Mouse (Mus musculus) heart, embryonic 10.5 days (tissue): ENCODE measurements around the gene Gstp3. TPM values are rescaled to one million over a fixed set of nuclear protein-coding genes. Genes with fewer than 3 reads are reported as not detected.

ENCODE experiments used
- DNase-seq: peaks from one replicate; pipeline ENCODE4 v3.0.0-alpha.2; 2017; ENCODE audit warnings: low spot score
- H3K27ac ChIP-seq: fragments of 300-500 bp; sonication (generic); 2 replicates; pipeline ENCODE4 v1.5.1; 2016; ENCODE audit warnings: mild to moderate bottlenecking
- H3K27me3 ChIP-seq: fragments of 300-500 bp; sonication (generic); 2 replicates; pipeline ENCODE4 v1.6.1; 2016; ENCODE audit warnings: mild to moderate bottlenecking; ENCODE audit not compliant: poor library complexity, insufficient read depth, severe bottlenecking
- H3K36me3 ChIP-seq: fragments of 300-500 bp; sonication (generic); 2 replicates; pipeline ENCODE4 v1.6.1; 2016; ENCODE audit warnings: mild to moderate bottlenecking, moderate library complexity
- H3K4me1 ChIP-seq: fragments of 300-500 bp; sonication (generic); 2 replicates; pipeline ENCODE4 v1.6.1; 2016; ENCODE audit warnings: mild to moderate bottlenecking
- H3K4me3 ChIP-seq: fragments of 300-500 bp; sonication (generic); 2 replicates; pipeline ENCODE4 v1.5.1; 2016; ENCODE audit warnings: mild to moderate bottlenecking, moderate library complexity
- H3K9me3 ChIP-seq: fragments of 300-500 bp; sonication (generic); 2 replicates; pipeline ENCODE4 v1.6.1; 2016; ENCODE audit warnings: mild to moderate bottlenecking, moderate library complexity
- WGBS: fragments of 180-500 bp; shearing (Covaris S2); methylation state at CpG from one replicate; pipeline ENCODE4 v1.1.7; 2016; 5-methylcytosine and 5-hydroxymethylcytosine counted together
- polyA plus RNA-seq: library from polyadenylated mRNA; unstranded; fragments of >200 nt; fragmentation: Nextera tagmentation; extraction: Ambion mirVana; gene quantifications from 2 replicates; pipeline ENCODE4 v1.2.1, GENCODE M21; 2016

The Gstp3 gene
- polyA plus RNA-seq, 1 experiment from 2014 or later = not detected

DNA sequence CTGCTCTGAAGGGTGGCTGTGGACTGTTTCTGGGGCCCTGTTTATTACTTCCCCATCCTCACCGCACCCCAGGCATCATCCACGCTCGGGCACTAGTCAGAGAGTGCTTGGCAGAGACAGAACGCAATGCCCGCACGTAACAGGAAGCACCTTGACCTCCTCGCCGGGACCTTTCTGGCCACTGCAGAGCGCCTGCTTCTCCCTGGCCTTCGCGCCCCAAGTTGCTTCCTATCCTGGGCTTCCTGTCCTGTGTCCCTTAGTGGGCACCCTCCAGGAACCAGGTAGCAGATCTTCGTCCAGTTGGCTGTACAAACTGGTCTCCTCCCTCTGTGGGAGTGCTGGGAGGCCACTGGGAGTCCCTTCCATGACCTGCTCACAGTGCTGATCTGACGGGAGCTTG is 39.1 kb upstream of the Gstp3 start:
- Histone ChIP-seq H3K4me1 (peaks cover 54% of the 10 kb centered on the region), H3K27me3 (peaks cover 34% of the 10 kb centered on the region), H3K4me3 (peak overlapping the region; percentile 1; the same call in 1 of the 2 replicates), H3K9me3 (no peaks in the 10 kb centered on the region), H3K36me3 (peaks cover 6% of the 10 kb centered on the region), H3K27ac (no peak overlapping the region)
- no peak for DNase-seq
- 89% methylated on average over 13 of the region's 13 CpGs for WGBS

DNA sequence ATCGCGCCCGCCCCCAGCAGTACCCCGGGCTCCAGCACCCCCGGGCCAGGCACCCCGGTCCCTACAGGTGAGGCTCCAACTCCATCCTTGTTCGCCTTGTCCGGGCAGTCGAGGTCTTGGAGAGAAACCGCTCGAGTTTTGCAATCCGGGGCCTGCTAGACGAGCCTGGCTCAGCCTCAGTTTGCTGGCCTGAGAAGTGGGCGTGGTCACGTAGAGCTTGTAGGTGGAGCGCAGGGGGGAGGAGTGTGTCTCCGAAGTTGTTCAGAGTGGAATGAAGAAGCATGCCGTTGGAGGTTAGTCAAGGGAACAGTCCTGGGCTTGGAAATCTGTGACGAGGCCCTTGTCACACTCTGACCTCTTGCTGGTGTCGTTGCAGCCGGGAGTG is 38.1 kb upstream of the Gstp3 start:
- WGBS = 2% methylated on average over 21 of the region's 21 CpGs

DNA sequence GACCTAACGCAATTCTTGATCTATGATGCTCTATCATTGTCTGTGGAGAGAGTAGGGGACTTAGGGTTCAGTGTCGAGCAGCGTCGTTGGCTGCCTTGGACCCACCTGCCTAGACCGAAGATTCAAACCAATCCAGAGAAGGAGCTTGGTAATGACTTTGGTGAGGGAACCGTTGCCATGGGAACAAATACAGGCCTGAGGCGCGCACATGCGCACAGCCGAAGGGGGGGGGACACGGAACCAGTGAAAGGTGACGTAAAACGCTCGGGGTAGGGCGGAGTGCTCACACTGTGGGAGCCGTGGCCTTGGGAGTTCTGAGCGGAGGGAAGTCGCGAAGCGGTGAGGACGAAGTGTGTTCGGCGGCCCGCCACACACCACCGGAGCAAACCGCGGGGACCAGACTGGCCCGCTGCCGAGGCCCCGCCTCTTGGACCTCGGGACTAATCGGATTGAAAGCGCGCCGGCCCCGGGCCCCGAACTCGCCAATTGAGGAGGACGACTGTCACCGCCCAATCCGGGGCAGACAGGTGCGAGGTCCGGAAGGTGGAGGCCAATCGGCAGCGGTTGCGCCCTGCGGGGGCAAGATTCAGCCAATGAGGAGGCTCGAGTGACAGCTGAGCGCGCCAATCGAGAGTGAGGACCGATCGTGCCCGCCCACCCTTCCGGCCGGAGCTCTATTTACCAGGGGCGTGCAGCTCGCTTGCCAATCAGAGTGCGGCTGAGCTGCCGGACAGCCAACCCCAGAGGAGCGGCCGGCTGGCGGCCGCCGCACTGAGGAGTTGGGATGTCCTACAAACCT is 37.5 kb upstream of the Gstp3 start, which contains the start of gene Cdk2ap2:
Gene Cdk2ap2, plus strand, starts transcription at position 541 of the 799 bp plus-strand sequence.
- under 1% methylated on average over 65 of the region's 65 CpGs for WGBS
- Histone ChIP-seq H3K27ac (peak within 1 kb of the TSS; percentile 92), H3K27me3 (peaks cover 18% of the 10 kb centered on the region), H3K36me3 (0 out of 2 replicates have a peak, but pooled peaks cover 2% of the 10 kb centered on the region), H3K9me3 (no peaks in the 10 kb centered on the region), H3K4me1 (peaks cover 54% of the 10 kb centered on the region), H3K4me3 (peak within 1 kb of the TSS; percentile 84)
- DNase-seq = peak; percentile 100

More for the DNA sequence above, 38.1 kb upstream of the Gstp3 start:
- peaks cover 54% of the 10 kb centered on the region for H3K4me1 ChIP-seq
- peak overlapping the region; percentile 92 for H3K27ac ChIP-seq
- peaks cover 24% of the 10 kb centered on the region for H3K27me3 ChIP-seq
- H3K4me3 ChIP-seq = peak overlapping the region; percentile 84
- DNase-seq = no peak
- 0 out of 2 replicates have a peak, but pooled peaks cover 2% of the 10 kb centered on the region for H3K36me3 ChIP-seq
- no peaks in the 10 kb centered on the region for H3K9me3 ChIP-seq

DNA sequence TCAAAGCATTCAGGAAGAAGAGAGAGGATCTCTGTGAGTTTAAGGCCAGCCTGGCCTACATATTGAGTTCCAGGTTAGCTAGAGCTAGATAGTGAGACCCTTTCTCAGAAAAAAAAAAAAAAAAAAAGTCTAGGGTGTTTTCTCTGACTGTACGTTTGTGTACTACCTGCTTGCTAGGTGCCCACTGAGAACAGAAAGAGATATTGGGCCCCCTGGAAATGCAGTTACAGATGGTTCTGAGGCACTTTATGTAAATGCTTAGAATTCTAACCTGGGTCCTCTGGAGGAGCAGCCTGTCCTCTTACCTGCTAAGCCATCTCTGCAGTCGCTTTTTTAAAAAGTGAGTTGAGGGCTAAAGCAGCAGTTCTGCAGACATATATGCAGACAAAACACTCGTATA is 36.4 kb upstream of the Gstp3 start:
- peaks cover 7% of the 10 kb centered on the region for H3K27me3 ChIP-seq
- H3K4me1 ChIP-seq = peaks cover 45% of the 10 kb centered on the region
- H3K9me3 ChIP-seq = no peaks in the 10 kb centered on the region
- H3K36me3 ChIP-seq = 0 out of 2 replicates have a peak, but pooled peaks cover 2% of the 10 kb centered on the region
- DNase-seq = no peak
- no peak overlapping the region for H3K27ac ChIP-seq
- 65% methylated on average over 3 of the region's 3 CpGs for WGBS
- H3K4me3 ChIP-seq = 0 out of 2 replicates have a peak overlapping the region, but pooled peaks have one; percentile 84

DNA sequence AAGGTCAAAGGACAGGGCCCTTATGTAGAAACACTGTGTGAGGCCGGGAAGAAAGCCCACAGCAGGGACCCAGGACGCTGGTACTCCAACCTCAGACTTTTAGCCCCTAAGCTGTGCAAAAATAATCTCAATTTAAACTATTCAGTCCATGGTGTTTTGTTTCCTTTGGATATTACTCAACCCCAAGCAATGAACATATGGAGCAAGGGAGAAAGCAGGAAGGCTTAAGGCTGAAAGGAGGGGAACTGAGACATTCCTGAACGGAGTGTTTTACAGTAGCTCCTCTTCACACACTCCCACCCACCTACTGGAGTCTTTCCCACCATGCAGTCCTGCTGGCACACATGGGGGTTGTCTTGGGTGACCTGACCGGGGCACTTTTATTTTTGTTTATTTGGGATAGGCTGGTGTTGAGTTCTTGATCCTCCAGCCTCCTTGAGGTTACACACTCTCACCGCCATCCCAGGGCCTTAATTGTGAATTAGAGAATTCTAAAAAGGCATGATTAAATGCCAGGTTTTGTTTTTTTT is 35.5 kb upstream of the Gstp3 start:
- 75% methylated on average over 5 of the region's 5 CpGs for WGBS
- Histone ChIP-seq H3K27me3 (no peaks in the 10 kb centered on the region), H3K4me3 (no peak overlapping the region), H3K27ac (no peak overlapping the region), H3K4me1 (peaks cover 36% of the 10 kb centered on the region), H3K36me3 (0 out of 2 replicates have a peak, but pooled peaks cover 2% of the 10 kb centered on the region), H3K9me3 (no peaks in the 10 kb centered on the region)
- no peak for DNase-seq

DNA sequence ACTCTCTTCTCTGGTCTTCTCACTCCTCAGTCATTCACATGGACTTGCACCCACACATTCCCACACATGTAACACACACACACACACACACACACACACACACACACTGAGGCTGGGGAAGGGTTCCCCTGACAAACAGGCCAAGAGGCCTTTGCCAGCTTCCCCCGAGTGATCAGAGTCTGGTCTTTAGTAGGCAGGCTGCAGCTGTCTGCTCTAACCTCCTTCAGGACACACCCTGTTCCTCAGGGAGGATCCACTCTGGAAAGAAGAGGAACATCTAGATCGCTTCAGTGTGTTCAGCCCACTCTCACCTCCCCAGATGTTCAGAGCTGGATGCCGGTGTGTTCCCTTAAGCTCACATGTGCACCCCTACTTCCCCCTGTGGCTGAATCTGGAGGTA is 35.0 kb upstream of the Gstp3 start:
- Histone ChIP-seq H3K36me3 (0 out of 2 replicates have a peak, but pooled peaks cover 2% of the 10 kb centered on the region), H3K9me3 (no peaks in the 10 kb centered on the region), H3K4me3 (no peak overlapping the region), H3K4me1 (peaks cover 31% of the 10 kb centered on the region), H3K27me3 (peaks cover 1% of the 10 kb centered on the region; the same call in 1 of the 2 replicates), H3K27ac (no peak overlapping the region)
- no peak for DNase-seq
- 76% methylated on average over 3 of the region's 3 CpGs for WGBS

DNA sequence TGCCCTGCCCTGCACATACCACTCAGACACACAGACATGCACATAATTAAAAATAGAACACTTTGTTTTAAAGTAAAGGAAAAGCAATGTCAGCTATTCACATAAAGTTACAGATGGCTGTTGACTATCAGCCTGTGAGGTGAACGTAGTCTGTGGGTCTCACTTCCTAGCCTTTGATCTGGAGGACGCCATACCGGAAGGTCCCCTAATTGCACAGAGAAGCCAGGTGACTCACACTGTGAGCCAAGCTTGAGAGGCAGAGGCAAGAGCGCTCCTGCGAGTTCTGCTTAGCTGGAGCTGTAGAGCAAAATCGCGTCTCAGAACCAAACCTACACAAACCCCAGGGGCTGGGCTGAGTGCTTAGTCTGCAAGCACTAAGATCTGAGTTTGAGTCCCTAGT is 34.4 kb upstream of the Gstp3 start:
- DNase-seq = no peak
- Histone ChIP-seq H3K4me1 (peaks cover 25% of the 10 kb centered on the region), H3K27me3 (peaks cover 7% of the 10 kb centered on the region; the same call in 1 of the 2 replicates), H3K9me3 (no peaks in the 10 kb centered on the region), H3K4me3 (no peak overlapping the region), H3K27ac (no peak overlapping the region), H3K36me3 (0 out of 2 replicates have a peak, but pooled peaks cover 2% of the 10 kb centered on the region)
- WGBS = 63% methylated on average over 7 of the region's 7 CpGs

DNA sequence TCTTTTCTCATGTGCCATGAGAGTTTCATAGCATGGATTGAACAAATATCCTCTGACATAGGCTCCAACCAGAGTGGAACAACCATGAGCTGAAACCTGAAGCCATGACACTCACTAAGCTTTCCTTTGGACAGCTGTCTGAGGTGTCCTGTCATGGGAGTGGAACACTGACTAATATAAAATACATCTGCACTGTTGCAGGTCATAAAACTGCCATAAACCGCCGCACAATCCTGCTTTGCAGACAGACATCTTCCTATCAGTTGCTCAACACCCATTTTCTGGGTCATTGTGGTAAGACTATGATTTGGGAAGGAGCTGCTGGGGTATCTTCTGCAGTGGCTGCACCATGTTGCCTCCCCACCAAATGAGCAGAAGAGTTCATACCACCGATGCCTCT is 33.4 kb upstream of the Gstp3 start:
- no peak overlapping the region for H3K4me3 ChIP-seq
- no peak overlapping the region for H3K27ac ChIP-seq
- WGBS = 90% methylated on average over 3 of the region's 3 CpGs
- H3K4me1 ChIP-seq = peaks cover 15% of the 10 kb centered on the region
- H3K27me3 ChIP-seq = peaks cover 10% of the 10 kb centered on the region; the same call in 1 of the 2 replicates
- no peak for DNase-seq
- H3K9me3 ChIP-seq = no peaks in the 10 kb centered on the region
- H3K36me3 ChIP-seq = no peaks in the 10 kb centered on the region

DNA sequence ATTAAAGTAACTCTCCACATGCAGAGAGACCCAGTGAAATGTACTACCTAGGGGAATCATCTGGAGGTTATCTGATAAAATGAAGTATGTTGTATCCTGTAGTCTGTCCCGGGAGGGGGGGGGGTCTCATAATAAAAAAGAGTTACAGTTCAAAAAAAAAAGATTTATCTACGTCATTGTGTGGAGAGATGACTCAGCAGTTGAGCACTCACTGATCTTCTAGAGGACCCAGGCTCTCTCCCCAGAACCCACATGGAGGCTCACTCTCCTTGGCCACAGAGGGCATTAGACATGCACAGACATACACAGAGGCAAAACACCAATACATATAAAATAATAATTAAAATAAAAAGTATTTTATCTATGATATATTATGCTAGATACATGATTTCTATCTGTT is 32.0 kb upstream of the Gstp3 start:
- no peaks in the 10 kb centered on the region for H3K36me3 ChIP-seq
- peaks cover 16% of the 10 kb centered on the region for H3K27me3 ChIP-seq
- peaks cover 3% of the 10 kb centered on the region for H3K4me1 ChIP-seq
- no peaks in the 10 kb centered on the region for H3K9me3 ChIP-seq
- DNase-seq = no peak
- H3K27ac ChIP-seq = no peak overlapping the region
- H3K4me3 ChIP-seq = no peak overlapping the region
- 54% methylated on average over 2 of the region's 2 CpGs for WGBS

DNA sequence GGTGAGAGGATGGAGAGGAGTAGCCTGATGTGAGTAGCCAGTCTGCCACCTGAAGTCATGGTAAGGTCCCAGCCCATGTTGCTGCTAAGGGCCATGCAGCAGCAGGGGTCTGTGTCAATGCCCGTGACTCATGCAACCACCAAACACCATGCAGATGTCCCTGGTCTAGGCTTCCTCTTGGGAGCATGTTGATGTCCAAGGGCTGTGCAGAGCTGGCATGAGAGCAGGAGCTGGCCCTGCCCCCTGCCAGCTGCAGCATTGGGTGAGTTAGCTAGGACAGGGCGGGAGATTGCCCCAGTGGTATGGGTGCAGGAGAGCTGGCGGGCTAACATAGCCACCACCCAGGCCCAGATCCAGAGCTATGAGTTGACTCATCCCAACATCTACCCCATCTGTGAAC is 31.1 kb upstream of the Gstp3 start:
- no peak overlapping the region for H3K27ac ChIP-seq
- DNase-seq = no peak
- H3K9me3 ChIP-seq = no peaks in the 10 kb centered on the region
- H3K4me1 ChIP-seq = no peaks in the 10 kb centered on the region
- no peak overlapping the region for H3K4me3 ChIP-seq
- H3K36me3 ChIP-seq = no peaks in the 10 kb centered on the region
- WGBS = 80% methylated on average over 3 of the region's 3 CpGs
- H3K27me3 ChIP-seq = peaks cover 22% of the 10 kb centered on the region

DNA sequence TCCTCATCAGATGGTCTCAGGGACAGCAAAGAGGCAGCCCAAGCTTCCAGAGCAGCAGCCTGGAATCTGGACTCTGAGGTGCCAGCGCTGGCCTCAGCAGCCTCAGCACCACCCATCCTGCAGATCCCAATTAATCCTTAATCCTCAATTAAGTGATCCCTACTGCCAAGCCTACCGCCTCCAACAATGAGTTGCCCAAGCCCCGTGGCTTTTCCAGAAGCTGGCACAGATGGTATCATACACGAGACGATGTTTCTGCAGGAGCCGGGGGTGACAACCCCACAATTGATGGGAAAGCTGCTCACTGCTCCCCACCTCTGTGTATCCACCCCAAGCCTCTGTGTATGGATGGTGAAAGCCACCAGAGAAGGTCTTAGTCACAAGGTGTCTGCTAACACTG is 29.8 kb upstream of the Gstp3 start:
- H3K36me3 ChIP-seq = no peaks in the 10 kb centered on the region
- no peak for DNase-seq
- H3K27me3 ChIP-seq = peaks cover 29% of the 10 kb centered on the region
- H3K4me1 ChIP-seq = no peaks in the 10 kb centered on the region
- no peak overlapping the region for H3K27ac ChIP-seq
- no peak overlapping the region for H3K4me3 ChIP-seq
- H3K9me3 ChIP-seq = no peaks in the 10 kb centered on the region
- WGBS = 78% methylated on average over 6 of the region's 6 CpGs

DNA sequence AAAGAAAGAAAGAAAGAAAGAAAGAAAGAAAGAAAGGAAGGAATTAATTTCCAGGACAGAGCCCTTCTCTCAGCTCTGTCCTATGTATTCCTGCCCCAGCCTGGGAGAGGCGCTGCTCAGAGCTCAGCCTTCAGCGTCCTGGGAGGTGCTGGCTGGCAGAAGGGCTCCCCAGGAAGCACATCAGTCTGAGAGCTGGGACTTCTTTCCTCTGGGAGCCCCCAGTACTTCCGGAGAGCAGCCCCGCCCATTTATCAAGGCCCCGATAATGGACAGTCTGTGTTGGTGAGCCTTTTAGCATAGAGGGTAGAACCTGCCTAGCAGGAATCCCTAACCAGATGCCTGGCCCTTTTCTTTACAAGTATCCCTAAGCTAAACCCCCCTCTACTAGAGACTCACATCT is 28.8 kb upstream of the Gstp3 start:
- WGBS = 50% methylated on average over 5 of the region's 5 CpGs
- Histone ChIP-seq H3K36me3 (no peaks in the 10 kb centered on the region), H3K9me3 (no peaks in the 10 kb centered on the region), H3K4me3 (no peak overlapping the region), H3K4me1 (no peaks in the 10 kb centered on the region), H3K27ac (no peak overlapping the region), H3K27me3 (peaks cover 38% of the 10 kb centered on the region)
- peak; percentile 64 for DNase-seq

DNA sequence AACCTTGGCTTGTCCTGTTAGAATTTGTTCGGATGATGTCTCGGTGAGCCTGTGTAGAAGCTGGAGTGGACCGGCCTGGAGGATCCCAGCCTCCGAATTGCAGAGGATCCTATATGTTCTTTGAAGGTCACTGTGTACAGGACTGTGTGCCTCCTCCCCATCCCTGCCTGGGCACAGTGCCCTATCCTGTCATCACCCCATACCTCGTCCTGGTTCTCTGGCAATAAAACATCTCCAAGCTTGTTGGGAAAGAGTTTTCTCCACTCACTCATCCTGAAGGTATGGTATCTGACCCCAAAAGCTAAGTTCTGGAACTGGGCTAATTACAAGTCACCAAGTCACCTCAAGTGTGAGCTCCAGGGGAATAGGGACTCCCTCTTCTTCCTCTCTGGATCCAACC is 27.7 kb upstream of the Gstp3 start:
- Histone ChIP-seq H3K27ac (no peak overlapping the region), H3K27me3 (peaks cover 48% of the 10 kb centered on the region), H3K4me1 (no peaks in the 10 kb centered on the region), H3K9me3 (no peaks in the 10 kb centered on the region), H3K36me3 (no peaks in the 10 kb centered on the region), H3K4me3 (no peak overlapping the region)
- 89% methylated on average over 5 of the region's 5 CpGs for WGBS
- DNase-seq = peak; percentile 43
